36 mouse cellular contexts compared by ENCODE assay signal in genomic region chr10:44796205-44796604, GRCm38 (mm10).
"Had no signal": no experiment of that assay in that cellular context is flagged by ENCODE, and none has a peak within 500 bp of the region (broad histone marks: within the 10 kb centered on the region; RNA-seq: fewer than 3 reads in every experiment).

No protein-coding gene starts in this region.

- H3K27me3 ChIP-seq: heart, embryonic 12.5 days; heart, embryonic 13.5 days; heart, embryonic 15.5 days; hindbrain, embryonic 12.5 days; hindbrain, embryonic 13.5 days; hindbrain, embryonic 15.5 days; intestine, embryonic 15.5 days; kidney, embryonic 15.5 days had no signal

- H3K4me2 ChIP-seq: heart, embryonic 11.5 days; heart, embryonic 12.5 days; heart, embryonic 13.5 days; heart, embryonic 15.5 days; hindbrain, embryonic 12.5 days; hindbrain, embryonic 13.5 days; hindbrain, embryonic 14.5 days; hindbrain, embryonic 15.5 days; intestine, embryonic 15.5 days; kidney, embryonic 15.5 days had no signal

- H3K9me3 ChIP-seq: heart, embryonic 10.5 days; heart, embryonic 15.5 days; hindbrain, embryonic 15.5 days; intestine, embryonic 15.5 days; kidney, embryonic 15.5 days had no signal

- H3K36me3 ChIP-seq: heart, embryonic 10.5 days; heart, embryonic 12.5 days; heart, embryonic 13.5 days; heart, embryonic 15.5 days; hindbrain, embryonic 10.5 days; hindbrain, embryonic 12.5 days; hindbrain, embryonic 13.5 days; hindbrain, embryonic 15.5 days; intestine, embryonic 15.5 days; kidney, embryonic 15.5 days had no signal

- DNase-seq: heart, postnatal 10 days; heart, postnatal 14 days; heart, postnatal 36 days; heart, postnatal 4 days; kidney, adult 11 months; kidney, adult 18-20 months; kidney, adult 2 months; kidney, adult 8-10 months; kidney, adult 9 months; kidney, postnatal 10 days; kidney, postnatal 14 days; kidney, postnatal 25 days; kidney, postnatal 36 days; kidney, postnatal 4 days; layer of hippocampus, adult 9-11 months; layer of hippocampus, postnatal 36 days had no signal

- H3K9ac ChIP-seq: heart, embryonic 12.5 days; heart, embryonic 13.5 days; heart, embryonic 15.5 days; hindbrain, embryonic 12.5 days; hindbrain, embryonic 13.5 days; hindbrain, embryonic 14.5 days; hindbrain, embryonic 15.5 days; intestine, embryonic 15.5 days; kidney, embryonic 15.5 days had no signal

- H3K27ac ChIP-seq: heart, embryonic 10.5 days; heart, embryonic 13.5 days; heart, embryonic 15.5 days; hindbrain, embryonic 10.5 days; hindbrain, embryonic 12.5 days; hindbrain, embryonic 13.5 days; hindbrain, embryonic 14.5 days; hindbrain, embryonic 15.5 days; hindbrain, postnatal 0 days; intestine, embryonic 15.5 days; kidney, embryonic 15.5 days; kidney, postnatal 0 days; layer of hippocampus, adult 2 months; left cerebral cortex, adult 2 months had no signal

- ATAC-seq: hindbrain, embryonic 16.5 days; hindbrain, postnatal 0 days; inflammation-experienced regulatory T-cells, adult 6 months; intestine, embryonic 15.5 days; intestine, embryonic 16.5 days; intestine, postnatal 0 days had no signal

- H3K4me3 ChIP-seq: heart, embryonic 10.5 days; heart, embryonic 12.5 days; heart, embryonic 13.5 days; heart, embryonic 15.5 days; hindbrain, embryonic 10.5 days; hindbrain, embryonic 12.5 days; hindbrain, embryonic 13.5 days; hindbrain, embryonic 15.5 days; intestine, embryonic 15.5 days; kidney, embryonic 15.5 days; layer of hippocampus, adult 2 months; left cerebral cortex, adult 2 months had no signal

- H3K4me1 ChIP-seq: heart, embryonic 10.5 days; heart, embryonic 12.5 days; heart, embryonic 13.5 days; heart, embryonic 15.5 days; hindbrain, embryonic 10.5 days; hindbrain, embryonic 12.5 days; hindbrain, embryonic 13.5 days; hindbrain, embryonic 15.5 days; intestine, embryonic 15.5 days; kidney, embryonic 15.5 days had no signal
